Mouse (Mus musculus) thymus, postnatal 0 days (tissue): ENCODE results near the gene Drd5. TPM values are rescaled to one million over a fixed set of nuclear protein-coding genes. Genes with fewer than 3 reads are reported as not detected.

ENCODE experiments used
- DNase-seq: peaks from one replicate; pipeline ENCODE4 v3.0.0-alpha.2; 2015; ENCODE audit warnings: low spot score
- polyA plus RNA-seq: library from polyadenylated mRNA; unstranded; fragments of >200 nt; fragmentation: Nextera tagmentation; extraction: Ambion mirVana; gene quantifications from 2 replicates; pipeline ENCODE4 v1.2.1, GENCODE M21; 2015

Drd5 gene
- polyA plus RNA-seq: 0.05 TPM in 1 of 2 replicates, not detected in the other

- no peak for DNase-seq
These were observed at the start of gene Drd5 for GRCm38 (mm10) chr5:38318966-38319786. Drd5 (plus strand) TSS chr5:38319367.

DNA sequence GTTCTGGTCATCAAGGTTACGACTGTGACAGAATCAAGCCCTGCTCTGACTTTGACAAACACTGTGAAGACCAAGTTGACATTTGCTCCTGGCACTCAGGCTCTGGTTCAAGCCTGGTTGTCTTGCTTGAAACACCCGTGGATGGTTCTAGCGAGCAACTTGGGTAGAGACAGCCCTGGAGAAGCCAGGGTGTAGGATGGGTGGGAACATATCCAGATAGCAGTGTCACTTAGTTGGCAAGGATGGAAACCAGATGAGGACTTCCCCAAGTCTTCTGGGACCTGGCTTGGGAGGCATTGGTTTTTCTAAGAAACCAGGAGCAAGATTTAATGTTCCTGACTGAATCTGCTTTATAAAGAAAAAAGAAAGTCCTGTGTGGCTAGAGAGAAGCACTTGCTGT lies 48.2 kb upstream of the Drd5 start:
- DNase-seq: no peak

GRCm38 (mm10) chr5:38273831-38274230 lies 45.3 kb upstream of the Drd5 start:
- DNase-seq: no peak

DNA sequence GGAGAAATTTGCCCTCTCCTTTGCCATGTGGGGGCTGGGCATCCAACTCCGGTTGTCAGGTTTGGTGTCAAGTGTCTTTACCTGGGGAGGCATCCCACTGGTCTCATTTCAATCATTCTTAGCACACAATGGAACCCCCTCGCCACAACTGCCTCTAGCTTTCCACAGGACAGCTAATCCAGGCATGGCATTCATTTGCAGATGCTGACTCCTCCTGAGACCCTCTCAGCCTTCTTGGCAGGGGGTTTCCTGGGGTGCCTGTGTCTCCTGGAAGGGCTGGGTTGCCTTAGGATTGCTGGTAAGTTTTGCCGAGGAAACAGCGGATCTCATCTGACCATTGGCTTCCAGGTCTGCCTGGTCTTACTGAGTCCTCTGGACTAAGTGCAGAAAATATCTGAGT lies 43.4 kb upstream of the Drd5 start, which contains the start of gene Otop1:
Otop1 (plus strand) TSS at position 202 of the 400 bp plus-strand sequence.
- DNase-seq: no peak

- no peak for DNase-seq
These were observed 42.7 kb upstream of the Drd5 start for GRCm38 (mm10) chr5:38276451-38276850.

DNA sequence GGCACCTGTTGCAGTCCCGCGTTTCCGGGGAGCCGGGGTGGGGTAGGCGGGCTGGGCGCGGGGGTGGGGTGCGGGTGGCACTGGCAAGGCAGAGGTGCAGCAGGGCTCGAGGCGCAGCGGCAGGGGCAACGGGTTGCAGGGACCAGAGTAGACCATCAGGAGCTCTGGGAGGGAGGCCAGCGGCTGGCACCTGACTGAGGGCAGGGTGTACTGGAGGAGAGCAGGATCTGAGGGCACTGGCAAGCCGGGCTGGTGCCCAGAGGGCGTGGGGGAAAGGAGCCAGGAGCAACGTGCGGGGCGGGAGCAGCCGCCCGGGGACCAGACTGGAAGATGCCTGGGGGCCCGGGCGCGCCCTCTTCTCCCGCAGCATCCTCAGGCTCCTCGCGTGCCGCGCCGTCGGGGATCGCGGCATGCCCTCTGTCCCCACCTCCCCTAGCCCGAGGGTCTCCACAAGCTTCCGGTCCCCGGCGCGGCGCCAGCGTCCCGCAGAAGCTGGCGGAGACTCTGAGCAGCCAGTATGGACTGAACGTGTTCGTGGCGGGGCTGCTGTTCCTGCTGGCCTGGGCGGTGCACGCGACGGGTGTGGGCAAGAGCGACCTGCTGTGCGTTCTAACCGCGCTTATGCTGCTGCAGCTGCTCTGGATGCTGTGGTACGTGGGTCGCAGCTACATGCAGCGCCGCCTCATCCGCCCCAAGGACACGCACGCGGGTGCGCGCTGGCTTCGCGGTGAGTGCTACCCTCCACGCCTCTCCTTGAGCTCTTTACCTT lies 41.9 kb upstream of the Drd5 start:
- DNase-seq: no peak

- no peak for DNase-seq
These were observed 41.1 kb upstream of the Drd5 start for GRCm38 (mm10) chr5:38277936-38278600.

DNA sequence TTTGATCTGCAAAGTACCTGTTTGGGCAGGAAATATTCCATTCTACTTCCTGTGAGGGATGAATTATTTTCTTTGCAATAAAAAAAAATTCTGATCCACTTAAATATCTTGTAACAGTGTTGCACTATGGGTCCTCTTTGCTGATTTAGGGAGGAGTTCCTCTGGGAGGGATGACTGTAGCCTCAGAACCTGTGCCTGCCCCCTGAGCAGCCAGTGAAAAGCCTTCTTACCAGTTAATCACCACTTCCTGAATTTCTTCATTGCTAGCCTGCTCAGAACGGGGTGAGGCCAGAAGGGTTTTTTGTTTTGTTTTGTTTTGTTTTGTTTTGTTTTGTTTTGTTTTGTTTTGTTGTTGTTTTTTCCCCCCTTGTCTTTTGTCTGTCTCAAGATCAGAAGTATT lies 39.1 kb upstream of the Drd5 start:
- DNase-seq: no peak

DNA sequence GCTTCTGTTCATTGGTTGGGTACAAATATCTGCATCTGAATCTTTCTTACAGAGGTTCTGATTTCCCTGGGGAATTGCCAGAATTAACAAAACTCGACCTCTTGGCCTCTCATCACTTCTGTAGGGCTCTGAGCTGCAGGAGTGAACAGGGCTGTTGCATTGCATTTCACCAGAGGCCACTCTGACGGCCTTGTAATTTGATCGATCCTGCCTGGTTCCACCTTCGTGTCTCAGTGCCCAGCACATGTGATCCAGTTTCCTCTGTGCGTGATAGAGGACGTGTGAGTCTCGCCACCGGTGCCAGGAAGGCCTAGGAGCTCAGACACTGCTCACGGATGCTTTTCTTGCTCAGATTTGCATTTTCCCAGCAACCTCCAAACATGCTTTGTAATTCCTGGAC lies 33.4 kb upstream of the Drd5 start:
- DNase-seq: no peak

DNA sequence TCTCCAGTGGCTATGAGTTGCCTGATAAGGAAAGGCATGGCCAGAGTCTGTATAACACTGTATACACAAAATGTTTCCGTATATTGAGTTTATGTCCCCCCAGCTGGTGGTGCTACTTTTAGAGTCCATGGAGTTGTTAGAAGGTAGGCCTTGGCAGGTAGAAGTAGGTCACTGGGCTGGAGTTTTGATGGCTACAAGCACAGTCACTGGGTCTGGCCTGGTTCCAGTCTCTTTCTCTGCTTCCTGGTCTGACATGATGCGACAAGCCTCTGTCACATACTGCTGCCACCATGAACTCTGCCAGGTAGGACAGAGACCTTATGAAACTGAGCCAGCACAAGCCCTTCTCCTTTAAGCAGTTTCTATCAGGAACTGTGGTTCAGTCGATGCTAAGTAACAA lies 30.7 kb upstream of the Drd5 start:
- DNase-seq: no peak

GRCm38 (mm10) chr5:38301761-38302411 lies 17.3 kb upstream of the Drd5 start:
- no peak for DNase-seq

DNA sequence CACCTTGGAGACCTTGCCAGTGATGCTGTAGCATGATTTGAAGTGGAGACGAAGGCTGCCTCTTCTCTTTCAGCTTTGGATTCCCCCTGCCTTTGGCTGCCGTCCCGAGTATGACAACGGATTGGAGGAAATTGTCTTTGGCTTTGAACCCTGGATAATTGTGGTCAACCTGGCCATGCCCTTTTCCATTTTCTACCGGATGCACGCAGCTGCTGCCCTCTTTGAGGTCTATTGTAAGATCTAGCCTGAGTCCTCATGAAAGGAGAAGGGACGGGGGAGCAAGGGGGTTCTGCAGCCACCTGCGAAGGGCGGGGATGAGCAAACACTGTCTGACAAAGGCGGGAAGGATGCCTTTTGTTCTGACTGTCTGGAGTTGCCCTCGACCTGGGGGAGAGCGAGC lies 16.5 kb upstream of the Drd5 start:
- peak; percentile 5 for DNase-seq

DNA sequence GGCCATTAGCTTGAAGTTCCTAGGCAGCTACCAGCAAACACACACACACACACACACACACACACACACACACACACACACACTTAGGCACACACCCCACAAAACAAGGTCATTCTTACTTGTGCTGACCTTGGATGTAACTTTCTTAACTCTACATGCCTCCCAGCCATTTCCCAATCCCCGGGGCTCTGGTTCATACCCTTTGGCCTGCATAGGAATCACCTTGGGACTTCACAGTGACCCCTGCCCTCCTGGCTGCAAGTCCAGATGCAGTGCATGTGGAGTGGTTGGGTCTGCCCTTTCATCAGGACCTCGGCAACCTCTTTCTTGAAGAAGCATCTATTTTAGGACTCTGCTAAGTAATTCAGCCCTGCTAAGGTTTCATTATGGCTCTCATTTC lies 13.9 kb upstream of the Drd5 start:
- no peak for DNase-seq

GRCm38 (mm10) chr5:38307255-38308101 lies 11.7 kb upstream of the Drd5 start:
- DNase-seq: peak; percentile 88

GRCm38 (mm10) chr5:38308873-38309272 lies 10.3 kb upstream of the Drd5 start:
- peak; percentile 72 for DNase-seq

DNA sequence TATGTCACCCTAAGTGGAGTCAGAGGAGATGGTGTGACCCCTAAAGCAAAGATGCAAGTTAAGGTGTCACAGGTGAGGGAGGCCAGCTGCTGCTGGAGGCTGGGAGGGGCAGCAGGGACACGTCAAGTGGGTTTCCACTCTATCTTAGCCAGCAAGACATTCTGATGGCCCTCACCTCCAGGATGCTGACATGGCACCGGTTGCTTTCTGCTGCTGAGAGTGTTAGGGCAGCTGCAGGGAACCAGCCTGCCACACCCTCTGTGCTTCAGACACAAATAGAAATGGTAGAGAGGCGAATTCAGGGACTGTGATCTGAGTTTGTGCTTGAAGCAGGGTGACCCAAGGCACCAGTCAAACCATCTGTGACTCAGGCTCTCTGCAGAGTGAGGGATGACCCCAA lies 9.4 kb upstream of the Drd5 start:
- DNase-seq: no peak

- DNase-seq: no peak
These were observed 14.2 kb downstream of the Drd5 start for GRCm38 (mm10) chr5:38333381-38333780.

- no peak for DNase-seq
These were observed 15.4 kb downstream of the Drd5 start for GRCm38 (mm10) chr5:38334582-38334981.

DNA sequence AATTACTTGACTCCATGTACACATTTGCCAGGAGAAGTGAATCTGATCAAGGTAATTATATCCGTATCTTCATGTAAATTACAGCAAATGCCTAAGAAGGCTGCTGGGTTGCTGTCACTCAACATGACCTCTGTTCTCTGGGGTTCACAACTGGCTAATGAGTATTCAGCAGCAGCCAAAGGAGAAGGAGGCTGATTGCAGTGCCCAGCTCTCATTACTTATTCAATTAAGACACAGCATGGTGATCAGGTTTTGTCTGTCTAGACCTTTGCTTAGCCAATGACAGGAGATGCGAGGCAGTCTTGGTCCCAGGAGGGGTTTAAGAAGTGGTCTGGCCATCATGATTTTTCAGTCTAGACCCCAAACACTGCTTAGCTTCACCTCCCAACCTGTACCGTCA lies 23.9 kb downstream of the Drd5 start:
- no peak for DNase-seq

DNA sequence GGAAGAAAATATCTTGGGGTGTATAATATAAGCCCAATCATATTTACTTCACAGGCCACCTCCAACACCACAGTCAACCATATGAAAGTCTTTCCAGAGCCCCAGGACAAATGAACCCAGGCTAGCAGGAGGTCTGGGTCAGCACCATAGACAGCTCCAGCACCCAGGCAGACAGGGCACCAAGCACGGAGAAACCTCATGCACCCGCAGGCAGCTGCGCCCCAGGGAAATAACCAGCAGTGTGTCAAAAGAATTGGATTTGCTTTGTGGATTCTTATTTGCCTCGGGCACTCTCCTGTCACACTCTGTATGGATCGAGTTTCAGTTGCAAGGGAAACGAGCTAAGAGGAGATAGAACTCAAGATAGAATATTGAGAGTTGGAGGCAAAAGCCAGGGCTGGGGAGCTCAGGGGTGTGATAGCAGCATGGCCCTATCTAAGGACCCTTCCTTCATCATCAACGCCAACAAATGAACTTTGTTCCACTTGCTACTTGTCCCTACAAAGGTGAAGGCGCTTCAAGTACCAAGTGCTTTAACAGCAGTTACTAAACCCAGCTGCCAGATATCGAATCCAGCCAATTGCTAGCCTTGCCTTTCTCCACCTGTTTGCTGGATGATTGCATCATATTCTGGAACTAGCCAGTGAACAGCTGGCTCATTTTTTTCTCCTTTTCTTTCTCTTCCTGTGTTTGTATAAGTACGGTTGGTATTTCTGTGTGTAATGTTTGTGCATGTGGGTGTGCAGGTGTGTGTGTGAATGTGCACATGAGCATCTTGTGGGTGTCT lies 27.7 kb downstream of the Drd5 start:
- DNase-seq: peak; percentile 3
